Mouse (Mus musculus): ENCODE results near the gene Lgals4. TPM values are rescaled to one million over a fixed set of nuclear protein-coding genes. Genes with fewer than 3 reads are reported as not detected.

Lgals4 gene
- total and polyA plus RNA-seq, 3 experiments: 2.1 to 5.1 TPM; not detected in 1

DNA sequence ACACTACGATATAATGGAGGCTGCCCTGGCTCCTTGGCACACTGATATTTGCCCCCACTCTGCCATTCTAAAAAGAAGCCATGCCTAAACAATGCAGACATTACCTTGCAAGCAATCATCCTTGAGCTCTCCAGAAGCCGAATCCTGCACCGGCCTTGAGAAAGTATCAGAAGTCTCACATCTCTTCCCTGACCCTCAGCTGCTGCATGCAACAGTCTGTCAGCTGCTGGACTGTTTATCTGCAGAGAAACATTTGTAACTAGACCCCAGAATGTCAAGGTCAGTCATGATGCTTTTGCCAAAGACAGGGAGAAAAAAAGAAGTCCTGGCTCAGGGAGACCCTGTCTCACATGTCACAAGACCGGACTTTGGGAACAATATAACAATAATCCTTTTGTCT is 42.4 kb downstream of the Lgals4 start:
- Histone ChIP-seq H3K79me2 (ENCODE audit: control insufficient read depth, insufficient read depth, low read length, poor library complexity) (no peaks in the 10 kb centered on the region), H3K4me1 (ENCODE audit: control insufficient read depth in 1 of 2, insufficient read depth in 2 of 2, low read length in 2 of 2) (peaks cover 25 to 28% of the 10 kb centered on the region in 2 experiments), H3K36me3 (ENCODE audit: control insufficient read depth in 1 of 2, insufficient read depth in 2 of 2, low read length in 2 of 2) (peaks cover 0 to 16% of the 10 kb centered on the region in 2 experiments; a peak in 2 of 4 replicates), H3K9ac (ENCODE audit: control insufficient read depth, low read depth, low read length, poor library complexity, severe bottlenecking) (no peak overlapping the region), H3K4me3 (ENCODE audit: control insufficient read depth in 1 of 2, insufficient read depth in 1 of 2, low read depth in 2 of 2, low read length in 2 of 2) (no peak overlapping the region), H3K27ac (ENCODE audit: control insufficient read depth, low read depth, low read length) (no peak overlapping the region), H3K27me3 (ENCODE audit: control insufficient read depth in 1 of 2, insufficient read depth in 2 of 2, low read length in 2 of 2) (no peaks in the 10 kb centered on the region), H3K9me3 (replicated peaks; ENCODE audit: insufficient read depth, low read length) (no peaks in the 10 kb centered on the region)
- TF ChIP-seq NRF1 (IDR thresholded peaks at IDR 0.05; ENCODE audit: insufficient read depth, low read depth, low read length, poor library complexity, severe bottlenecking): no peak
- 0 out of 2 replicates have a peak, but pooled peaks have one; percentile 18 for TF ChIP-seq ETS1 (IDR thresholded peaks at IDR 0.05; ENCODE audit: low read depth, low read length)
- DNase-seq (ENCODE audit: low read depth, low spot score): no peak

DNA sequence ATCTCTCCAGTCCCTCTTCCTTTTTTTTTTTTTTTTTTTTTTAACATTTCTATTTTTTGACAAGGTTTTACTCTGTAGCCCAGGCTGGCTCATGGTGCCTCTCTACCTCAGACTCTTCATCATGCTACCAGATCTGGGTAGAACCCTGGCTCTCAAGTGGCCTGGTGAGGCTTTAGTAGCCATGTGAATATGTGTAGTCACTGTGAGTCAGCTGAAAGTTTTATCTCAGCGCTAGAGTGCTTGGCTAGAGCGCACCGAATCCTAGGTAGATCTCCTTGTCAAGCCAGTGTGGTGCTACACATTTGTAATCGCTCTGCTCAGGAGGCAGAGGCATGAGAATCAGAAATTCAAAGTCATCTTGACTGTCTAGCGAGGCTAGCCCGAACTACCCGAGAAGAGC is 43.5 kb downstream of the Lgals4 start:
- Histone ChIP-seq H3K4me3 (ENCODE audit: control insufficient read depth in 1 of 2, insufficient read depth in 1 of 2, low read depth in 2 of 2, low read length in 2 of 2) (no peak overlapping the region), H3K27me3 (ENCODE audit: control insufficient read depth in 1 of 2, insufficient read depth in 2 of 2, low read length in 2 of 2) (no peaks in the 10 kb centered on the region), H3K27ac (ENCODE audit: control insufficient read depth, low read depth, low read length) (peak overlapping the region; percentile 53), H3K9ac (ENCODE audit: control insufficient read depth, low read depth, low read length, poor library complexity, severe bottlenecking) (peak overlapping the region; percentile 27; the same call in 1 of the 2 replicates), H3K36me3 (ENCODE audit: control insufficient read depth in 1 of 2, insufficient read depth in 2 of 2, low read length in 2 of 2) (peaks cover 0 to 16% of the 10 kb centered on the region in 2 experiments; a peak in 2 of 4 replicates), H3K79me2 (ENCODE audit: control insufficient read depth, insufficient read depth, low read length, poor library complexity) (no peaks in the 10 kb centered on the region), H3K9me3 (replicated peaks; ENCODE audit: insufficient read depth, low read length) (no peaks in the 10 kb centered on the region), H3K4me1 (ENCODE audit: control insufficient read depth in 1 of 2, insufficient read depth in 2 of 2, low read length in 2 of 2) (peaks cover 19 to 28% of the 10 kb centered on the region in 2 experiments)
- DNase-seq (ENCODE audit: low read depth, low spot score): peak; percentile 86
- TF ChIP-seq ZKSCAN1 (IDR thresholded peaks at IDR 0.05; ENCODE audit: low read depth, low read length) (no peak), TAL1 (IDR thresholded peaks at IDR 0.05; ENCODE audit: low read length) (no peak), NELFE (IDR thresholded peaks at IDR 0.05; ENCODE audit: low read depth, low read length) (no peak; the same call in 1 of the 2 replicates), ELF1 (IDR thresholded peaks at IDR 0.05; ENCODE audit: low read depth, low read length) (peak; percentile 38; the same call in 1 of the 2 replicates), MEF2A (IDR thresholded peaks at IDR 0.05; ENCODE audit: extremely low read depth, insufficient replicate concordance, low read depth, low read length, poor library complexity, severe bottlenecking) (no peak), MAFK (IDR thresholded peaks at IDR 0.05; ENCODE audit: borderline replicate concordance, low read depth, low read length) (peak; percentile 91), ZNF384 (IDR thresholded peaks at IDR 0.05; ENCODE audit: low read depth, low read length) (peak; percentile 78), USF1 (IDR thresholded peaks at IDR 0.05; ENCODE audit: low read depth, low read length) (peak; percentile 19; the same call in 1 of the 2 replicates), KAT2A (conservative IDR thresholded peaks at IDR 0.05; ENCODE audit: low read depth, low read length) (peak; percentile 36; the same call in 1 of the 2 replicates), HCFC1 (IDR thresholded peaks at IDR 0.05; ENCODE audit: low read depth, low read length) (0 out of 2 replicates have a peak, but pooled peaks have one; percentile 31), RCOR1 (IDR thresholded peaks at IDR 0.05; ENCODE audit: low read depth, low read length) (peak; percentile 22; the same call in 1 of the 2 replicates), ETS1 (IDR thresholded peaks at IDR 0.05; ENCODE audit: low read depth, low read length) (peak; percentile 91), ZC3H11A (IDR thresholded peaks at IDR 0.05; ENCODE audit: low read depth, low read length) (no peak), MYC (IDR thresholded peaks at IDR 0.05; ENCODE audit: low read depth, low read length) (peak; percentile 52; the same call in 1 of the 2 replicates), MAZ (IDR thresholded peaks at IDR 0.05; ENCODE audit: low read depth, low read length) (0 out of 2 replicates have a peak, but pooled peaks have one; percentile 27), MXI1 (IDR thresholded peaks at IDR 0.05; ENCODE audit: low read depth, low read length) (peak; percentile 39; the same call in 1 of the 2 replicates), E2F4 (IDR thresholded peaks at IDR 0.05; ENCODE audit: borderline replicate concordance, low read depth, low read length) (no peak), POLR2AphosphoS5 (IDR thresholded peaks at IDR 0.05; ENCODE audit: borderline replicate concordance, low read depth, low read length) (no peak), GABPA (IDR thresholded peaks at IDR 0.05; ENCODE audit: low read depth, low read length) (peak; percentile 100), SIN3A (IDR thresholded peaks at IDR 0.05; ENCODE audit: low read length) (peak; percentile 61), UBTF (IDR thresholded peaks at IDR 0.05; ENCODE audit: borderline replicate concordance, insufficient read depth, low read depth, low read length) (no peak), JUND (IDR thresholded peaks at IDR 0.05; ENCODE audit: low read depth, low read length) (no peak), USF2 (IDR thresholded peaks at IDR 0.05; ENCODE audit: borderline replicate concordance in 1 of 2, insufficient read depth in 1 of 2, low read depth in 1 of 2, low read length in 2 of 2) (no peak), TCF12 (IDR thresholded peaks at IDR 0.05; ENCODE audit: low read depth, low read length) (peak; percentile 73), MYB (IDR thresholded peaks at IDR 0.05; ENCODE audit: low read depth, low read length) (no peak), BHLHE40 (IDR thresholded peaks at IDR 0.05; ENCODE audit: borderline replicate concordance, low read depth, low read length) (0 out of 2 replicates have a peak, but pooled peaks have one; percentile 21), EP300 (IDR thresholded peaks at IDR 0.05; ENCODE audit: low read depth in 1 of 2, low read length in 2 of 2) (peak; percentile 79 to 84), CTCF (IDR thresholded peaks at IDR 0.05 in 2 of 3, conservative IDR thresholded peaks at IDR 0.05 in 1 of 3; ENCODE audit: control insufficient read depth in 1 of 3, insufficient read depth in 1 of 3, low read depth in 2 of 3, low read length in 3 of 3, poor library complexity in 1 of 3, severe bottlenecking in 1 of 3) (no peak)
